Mouse (Mus musculus): Measurements from ENCODE around the gene Psmd14. TPM values are rescaled to one million over a fixed set of nuclear protein-coding genes. Genes with fewer than 3 reads are reported as not detected.

Psmd14 gene
- 0.59 and 0.92 TPM in 2 replicates for polyA plus RNA-seq (2012)

DNA sequence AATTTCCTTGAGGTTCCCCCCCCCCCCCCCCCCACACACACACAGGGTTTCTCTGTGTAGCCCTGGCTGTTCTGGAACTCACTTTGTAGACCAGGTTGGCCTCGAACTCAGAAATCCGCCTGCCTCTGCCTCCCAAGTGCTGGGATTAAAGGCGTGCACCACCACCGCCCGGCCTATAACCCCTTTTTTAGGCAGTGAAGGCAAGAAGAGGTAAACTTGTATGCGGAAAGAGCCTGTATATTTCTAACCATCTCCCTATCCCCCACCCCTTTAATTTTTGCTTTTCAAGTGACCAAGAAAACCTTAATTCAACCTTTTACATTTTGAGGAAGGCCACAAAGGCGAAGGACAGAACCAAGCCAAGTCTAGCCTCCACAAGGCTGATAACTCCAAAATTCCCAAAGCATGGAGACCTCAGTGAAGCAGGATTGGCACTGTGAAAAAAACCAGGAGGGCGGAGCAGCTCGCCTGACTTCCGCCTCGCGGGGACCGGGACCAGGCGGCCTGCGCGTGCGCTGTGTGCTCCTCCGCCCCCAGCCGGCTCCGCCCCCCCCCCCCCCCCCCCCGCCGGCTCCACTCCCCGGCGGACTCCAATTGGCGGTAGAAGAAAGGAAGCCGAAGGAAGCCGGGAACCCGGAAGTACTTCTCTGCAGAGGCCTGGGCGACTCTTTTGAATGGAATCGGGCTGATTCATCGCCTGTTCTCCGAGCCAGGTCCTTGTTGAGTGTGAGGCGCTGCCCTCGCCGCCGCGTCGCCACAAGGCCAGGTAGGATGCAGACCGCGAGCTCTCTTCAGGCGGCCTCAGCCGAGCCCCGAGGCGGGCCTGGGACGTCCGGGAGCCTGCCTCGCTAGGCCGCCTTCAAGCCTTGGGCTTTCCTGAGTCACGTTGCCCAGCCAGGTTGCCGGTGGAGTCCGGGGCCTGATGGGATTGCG is at the start of gene Psmd14:
TSS of gene Psmd14 (plus strand) at position 587 of the 933 bp plus-strand sequence.
- H3K4me1 ChIP-seq (ENCODE audit: control insufficient read depth) = peaks cover 26% of the 10 kb centered on the region
- H3K9me3 ChIP-seq (ENCODE audit: control insufficient read depth, low read length) = peaks cover 6% of the 10 kb centered on the region
- TF ChIP-seq TAL1 (IDR thresholded peaks at IDR 0.05; ENCODE audit: low read length) (no peak), GATA1 (IDR thresholded peaks at IDR 0.05; ENCODE audit: low read length) (no peak)
- peaks cover 21% of the 10 kb centered on the region for H3K36me3 ChIP-seq (ENCODE audit: control insufficient read depth)
- peak within 1 kb of the TSS; percentile 74 for H3K4me3 ChIP-seq (replicated peaks)
- no peaks in the 10 kb centered on the region for H3K27me3 ChIP-seq (ENCODE audit: control insufficient read depth)

DNA sequence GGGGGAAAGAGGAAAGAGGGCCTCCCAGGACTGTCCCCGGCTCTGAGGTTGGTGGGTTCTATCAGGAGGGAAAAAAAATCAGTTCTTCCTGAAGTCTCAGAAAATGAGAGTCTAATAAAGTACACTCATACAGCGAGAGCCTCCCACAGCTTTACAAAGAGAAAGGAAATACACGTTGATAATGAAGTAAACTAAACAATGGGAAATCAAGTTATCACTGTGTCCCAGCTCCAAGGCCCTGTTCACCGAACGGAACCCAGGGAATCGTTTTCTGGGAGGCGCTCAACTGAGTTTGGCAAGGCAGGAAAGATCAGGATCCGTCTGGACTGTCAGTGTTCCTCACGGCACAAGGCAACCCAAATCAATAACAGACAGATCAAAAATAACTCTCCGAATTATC is 48.7 kb upstream of the Psmd14 start:
- H3K9me3 ChIP-seq (ENCODE audit: control insufficient read depth, low read length) = no peaks in the 10 kb centered on the region
- no peaks in the 10 kb centered on the region for H3K4me1 ChIP-seq (ENCODE audit: control insufficient read depth)
- H3K4me3 ChIP-seq (replicated peaks) = no peak overlapping the region
- H3K27me3 ChIP-seq (ENCODE audit: control insufficient read depth) = peaks cover 10% of the 10 kb centered on the region
- H3K36me3 ChIP-seq (ENCODE audit: control insufficient read depth) = no peaks in the 10 kb centered on the region
- no peak for TF ChIP-seq TAL1 (IDR thresholded peaks at IDR 0.05; ENCODE audit: low read length)
- no peak for TF ChIP-seq GATA1 (IDR thresholded peaks at IDR 0.05; ENCODE audit: low read length)

DNA sequence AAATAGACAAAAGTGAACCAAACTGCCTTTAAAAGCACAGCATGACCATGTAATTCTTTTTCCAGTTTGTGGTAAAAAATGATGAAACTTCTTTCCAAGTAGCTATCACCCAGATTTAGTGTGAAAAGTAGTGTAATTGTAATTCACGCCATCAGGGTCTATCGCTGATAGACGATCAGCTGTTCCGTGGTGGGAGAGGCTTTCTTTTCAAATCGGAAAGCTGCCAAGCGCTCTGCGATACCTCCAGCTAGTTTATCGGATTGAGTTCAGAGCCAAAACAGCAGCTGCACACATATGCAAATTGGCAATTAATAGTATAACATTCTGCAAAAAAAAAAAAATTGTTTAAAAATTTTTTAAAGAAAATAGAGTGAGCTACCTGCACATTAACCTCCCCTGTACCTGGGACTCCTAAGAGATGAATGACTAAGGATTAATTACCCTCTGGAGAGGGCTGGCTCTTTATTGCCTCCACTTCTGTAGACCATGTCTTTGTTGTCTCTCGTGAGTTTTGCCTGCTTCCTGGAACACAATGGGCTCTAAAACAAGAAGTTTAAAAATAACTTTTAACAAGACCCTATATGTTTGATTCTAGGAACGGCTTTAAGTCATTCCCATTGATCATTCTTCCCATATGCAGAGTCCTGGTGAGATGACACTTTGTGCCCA is 47.8 kb upstream of the Psmd14 start:
- Histone ChIP-seq H3K4me3 (replicated peaks) (no peak overlapping the region), H3K9me3 (ENCODE audit: control insufficient read depth, low read length) (no peaks in the 10 kb centered on the region), H3K27me3 (ENCODE audit: control insufficient read depth) (peaks cover 2% of the 10 kb centered on the region; the same call in 1 of the 2 replicates), H3K36me3 (ENCODE audit: control insufficient read depth) (no peaks in the 10 kb centered on the region), H3K4me1 (ENCODE audit: control insufficient read depth) (no peaks in the 10 kb centered on the region)
- no peak for TF ChIP-seq GATA1 (IDR thresholded peaks at IDR 0.05; ENCODE audit: low read length)
- no peak for TF ChIP-seq TAL1 (IDR thresholded peaks at IDR 0.05; ENCODE audit: low read length)

DNA sequence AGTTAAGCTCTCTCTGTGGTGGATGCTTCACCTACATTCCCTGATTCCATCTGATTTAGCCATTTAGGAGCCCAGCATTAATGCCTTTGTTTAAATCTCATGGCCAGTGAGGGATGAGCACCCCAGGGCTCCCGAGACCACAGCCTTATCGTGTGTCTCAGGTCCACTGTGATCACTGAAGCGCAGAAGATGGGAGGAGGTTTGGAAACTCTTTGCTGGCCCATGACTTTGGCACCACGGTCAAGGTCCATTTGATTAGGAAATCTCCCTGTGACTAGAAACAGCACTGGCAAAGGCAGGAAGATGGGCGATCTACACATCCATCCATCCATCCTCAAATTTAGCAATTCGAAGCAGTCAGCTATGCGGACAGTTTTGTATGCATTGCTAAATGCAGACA is 44.1 kb upstream of the Psmd14 start:
- Histone ChIP-seq H3K4me3 (replicated peaks) (no peak overlapping the region), H3K9me3 (ENCODE audit: control insufficient read depth, low read length) (no peaks in the 10 kb centered on the region), H3K36me3 (ENCODE audit: control insufficient read depth) (no peaks in the 10 kb centered on the region), H3K27me3 (ENCODE audit: control insufficient read depth) (peaks cover 2% of the 10 kb centered on the region; the same call in 1 of the 2 replicates), H3K4me1 (ENCODE audit: control insufficient read depth) (no peaks in the 10 kb centered on the region)
- TF ChIP-seq GATA1 (IDR thresholded peaks at IDR 0.05; ENCODE audit: low read length) (no peak), TAL1 (IDR thresholded peaks at IDR 0.05; ENCODE audit: low read length) (no peak)

DNA sequence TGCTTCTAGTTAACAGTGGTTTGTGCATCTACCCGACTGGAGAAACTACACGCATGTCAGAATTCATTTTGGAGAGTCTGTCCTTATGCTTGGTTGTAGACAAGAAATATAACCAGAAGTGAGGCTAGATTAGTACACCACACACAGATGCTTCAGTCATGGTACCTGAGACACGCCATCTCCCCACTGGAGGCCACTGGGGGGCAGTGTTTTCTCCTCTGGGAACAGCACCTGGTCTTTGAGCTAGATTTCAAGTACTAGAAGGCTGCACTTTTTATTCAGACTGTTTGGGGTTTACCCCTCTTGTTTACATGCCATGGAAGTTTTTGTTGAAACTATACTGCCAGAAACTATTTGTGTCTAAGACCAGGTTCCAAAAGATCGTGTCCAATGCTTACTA is 43.2 kb upstream of the Psmd14 start:
- Histone ChIP-seq H3K4me3 (replicated peaks) (no peak overlapping the region), H3K27me3 (ENCODE audit: control insufficient read depth) (peaks cover 2% of the 10 kb centered on the region; the same call in 1 of the 2 replicates), H3K4me1 (ENCODE audit: control insufficient read depth) (no peaks in the 10 kb centered on the region), H3K36me3 (ENCODE audit: control insufficient read depth) (no peaks in the 10 kb centered on the region), H3K9me3 (ENCODE audit: control insufficient read depth, low read length) (no peaks in the 10 kb centered on the region)
- TF ChIP-seq TAL1 (IDR thresholded peaks at IDR 0.05; ENCODE audit: low read length) (no peak), GATA1 (IDR thresholded peaks at IDR 0.05; ENCODE audit: low read length) (no peak)

DNA sequence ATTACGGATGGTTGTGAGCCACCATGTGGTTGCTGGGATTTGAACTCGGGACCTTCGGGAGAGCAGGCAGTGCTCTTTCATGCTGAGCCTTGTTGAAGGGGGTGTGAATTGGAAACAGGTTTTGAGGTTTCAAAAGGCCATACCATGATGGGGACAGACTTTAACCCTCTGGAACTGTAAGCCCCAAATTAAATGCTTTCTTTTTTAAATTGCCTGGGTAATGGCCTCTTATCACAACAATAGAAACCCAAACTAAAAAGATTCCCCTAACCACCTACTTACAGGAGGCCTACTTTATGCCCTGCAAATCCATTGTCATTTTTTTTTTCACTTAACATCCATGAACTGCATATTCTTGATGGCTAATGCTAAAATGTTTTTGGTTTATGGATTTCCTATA is 36.9 kb upstream of the Psmd14 start:
- no peak for TF ChIP-seq TAL1 (IDR thresholded peaks at IDR 0.05; ENCODE audit: low read length)
- TF ChIP-seq GATA1 (IDR thresholded peaks at IDR 0.05; ENCODE audit: low read length) = no peak
- no peak overlapping the region for H3K4me3 ChIP-seq (replicated peaks)
- no peaks in the 10 kb centered on the region for H3K9me3 ChIP-seq (ENCODE audit: control insufficient read depth, low read length)
- H3K27me3 ChIP-seq (ENCODE audit: control insufficient read depth) = peaks cover 7% of the 10 kb centered on the region; the same call in 1 of the 2 replicates
- H3K4me1 ChIP-seq (ENCODE audit: control insufficient read depth) = no peaks in the 10 kb centered on the region
- no peaks in the 10 kb centered on the region for H3K36me3 ChIP-seq (ENCODE audit: control insufficient read depth)

DNA sequence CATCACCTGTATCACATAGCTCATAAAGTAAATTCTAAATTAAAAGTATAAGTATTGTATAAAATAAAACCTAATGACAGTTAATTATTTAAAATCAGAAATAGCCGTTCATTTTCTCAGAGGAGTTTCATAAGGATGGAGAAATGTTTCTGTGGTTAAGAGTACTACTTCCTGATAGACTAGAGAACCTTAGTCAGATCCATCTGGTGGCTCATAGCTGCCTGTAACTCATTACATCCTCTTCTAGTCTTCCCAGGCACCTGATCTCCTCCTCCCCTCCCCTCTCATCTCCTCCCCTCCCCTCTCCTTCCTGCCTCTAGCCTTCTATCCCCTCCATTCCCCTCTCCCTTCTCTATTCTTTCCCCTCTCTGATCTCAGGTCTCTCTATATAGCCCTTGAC is 29.9 kb upstream of the Psmd14 start:
- Histone ChIP-seq H3K9me3 (ENCODE audit: control insufficient read depth, low read length) (no peaks in the 10 kb centered on the region), H3K4me1 (ENCODE audit: control insufficient read depth) (no peaks in the 10 kb centered on the region), H3K27me3 (ENCODE audit: control insufficient read depth) (peaks cover 3% of the 10 kb centered on the region; the same call in 1 of the 2 replicates), H3K4me3 (replicated peaks) (no peak overlapping the region), H3K36me3 (ENCODE audit: control insufficient read depth) (no peaks in the 10 kb centered on the region)
- TF ChIP-seq GATA1 (IDR thresholded peaks at IDR 0.05; ENCODE audit: low read length) (no peak), TAL1 (IDR thresholded peaks at IDR 0.05; ENCODE audit: low read length) (no peak)

DNA sequence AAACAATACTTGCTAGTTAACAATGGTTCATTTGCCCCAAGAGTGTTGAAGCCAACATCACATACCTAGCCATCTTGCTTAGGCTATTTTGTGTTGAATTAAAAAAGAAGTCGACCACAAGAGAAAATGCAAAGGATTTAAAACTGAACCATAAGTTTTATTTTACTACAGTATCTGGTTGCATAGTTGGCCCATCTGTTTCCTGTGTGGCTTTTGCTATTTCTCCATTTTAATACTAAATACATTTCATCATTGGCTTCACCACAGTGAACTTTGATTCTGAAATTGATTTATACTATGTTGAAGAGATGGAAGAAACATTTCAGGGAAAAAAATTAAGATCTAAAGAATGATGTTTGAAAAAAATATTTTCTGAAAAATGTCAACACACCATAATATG is 25.0 kb upstream of the Psmd14 start:
- H3K36me3 ChIP-seq (ENCODE audit: control insufficient read depth) = no peaks in the 10 kb centered on the region
- no peaks in the 10 kb centered on the region for H3K9me3 ChIP-seq (ENCODE audit: control insufficient read depth, low read length)
- H3K4me1 ChIP-seq (ENCODE audit: control insufficient read depth) = no peaks in the 10 kb centered on the region
- TF ChIP-seq GATA1 (IDR thresholded peaks at IDR 0.05; ENCODE audit: low read length) = no peak
- no peak for TF ChIP-seq TAL1 (IDR thresholded peaks at IDR 0.05; ENCODE audit: low read length)
- H3K4me3 ChIP-seq (replicated peaks) = no peak overlapping the region
- no peaks in the 10 kb centered on the region for H3K27me3 ChIP-seq (ENCODE audit: control insufficient read depth)

DNA sequence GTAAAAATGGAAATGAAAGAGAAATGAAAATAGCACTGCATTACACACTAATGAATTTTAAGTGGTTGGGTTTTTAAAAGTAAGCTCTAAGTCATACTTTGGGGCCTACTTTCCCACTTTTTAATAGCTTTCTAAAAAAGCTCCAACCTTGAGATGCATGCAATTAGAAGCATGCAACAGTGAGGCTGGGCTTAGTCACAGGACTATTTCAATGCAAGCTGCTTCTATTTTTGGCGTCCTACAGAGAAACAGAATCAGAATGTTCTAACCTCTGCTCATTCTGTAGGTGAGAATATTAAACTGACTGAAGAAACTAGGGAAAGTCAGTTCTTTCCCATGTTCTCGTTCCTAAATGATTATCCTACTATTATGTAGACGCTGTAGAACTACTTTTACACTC is 22.4 kb upstream of the Psmd14 start:
- TF ChIP-seq TAL1 (IDR thresholded peaks at IDR 0.05; ENCODE audit: low read length) (no peak), GATA1 (IDR thresholded peaks at IDR 0.05; ENCODE audit: low read length) (no peak)
- Histone ChIP-seq H3K36me3 (ENCODE audit: control insufficient read depth) (no peaks in the 10 kb centered on the region), H3K4me3 (replicated peaks) (no peak overlapping the region), H3K9me3 (ENCODE audit: control insufficient read depth, low read length) (no peaks in the 10 kb centered on the region), H3K4me1 (ENCODE audit: control insufficient read depth) (no peaks in the 10 kb centered on the region), H3K27me3 (ENCODE audit: control insufficient read depth) (no peaks in the 10 kb centered on the region)

Measured in erythroblast, embryonic 14.5 days (primary cell).